Mouse (Mus musculus) forebrain, embryonic 13.5 days (tissue): ENCODE measurements at regions not wholly inside any gene's neighbourhood (a gene's known extent, or its start where the extent isn't known, plus 50 kb on each side); places are given as distances from the start of the nearest gene placed in this dataset.
"Not testable (repeated sequence)": the region's sequence is repeated elsewhere in the genome, so short reads cannot be mapped to it uniquely, and the experiment has no call there.

Experiments used
- ATAC-seq: fragments of 200-750 bp; cut with Nextera tagmentation; 2 replicates; pipeline ENCODE4 v1.8.0; 2017
- H3K27ac ChIP-seq: fragments of 300-500 bp; sonication (generic); 2 replicates; pipeline ENCODE4 v1.5.1; 2015; ENCODE audit warnings: inconsistent platforms, mild to moderate bottlenecking, moderate library complexity
- H3K27me3 ChIP-seq: fragments of 300-500 bp; sonication (generic); 2 replicates; pipeline ENCODE4 v1.6.1; 2015; ENCODE audit warnings: mild to moderate bottlenecking, inconsistent platforms
- H3K36me3 ChIP-seq: fragments of 300-500 bp; sonication (generic); 2 replicates; pipeline ENCODE4 v1.6.1; 2015; ENCODE audit warnings: mild to moderate bottlenecking, inconsistent platforms; ENCODE audit not compliant: poor library complexity, severe bottlenecking
- H3K4me1 ChIP-seq: fragments of 300-500 bp; sonication (generic); 2 replicates; pipeline ENCODE4 v1.6.1; 2015; ENCODE audit warnings: inconsistent platforms
- H3K4me2 ChIP-seq: fragments of 300-500 bp; sonication (generic); 2 replicates; pipeline ENCODE4 v1.6.1; 2015; ENCODE audit warnings: inconsistent platforms, mild to moderate bottlenecking, moderate library complexity
- H3K4me3 ChIP-seq: fragments of 300-500 bp; sonication (generic); 2 replicates; pipeline ENCODE4 v1.5.1; 2015; ENCODE audit warnings: mild to moderate bottlenecking, inconsistent platforms
- H3K9ac ChIP-seq: fragments of 300-500 bp; sonication (generic); 2 replicates; pipeline ENCODE4 v1.6.1; 2015; ENCODE audit warnings: mild to moderate bottlenecking, inconsistent platforms
- H3K9me3 ChIP-seq: fragments of 300-500 bp; sonication (generic); replicated peaks from 2 replicates; pipeline ENCODE4 v1.6.1; 2016; ENCODE audit warnings: inconsistent platforms
- whole genome bisulfite sequencing: fragments of 180-500 bp; shearing (Covaris S2); methylation state at CpG from one replicate; pipeline ENCODE4 v1.1.7; 2015; 5-methylcytosine and 5-hydroxymethylcytosine counted together

- H3K9ac ChIP-seq, H3K27me3 ChIP-seq, H3K4me1 ChIP-seq, H3K36me3 ChIP-seq, H3K4me3 ChIP-seq, H3K4me2 ChIP-seq, ATAC-seq, H3K27ac ChIP-seq: not testable (repeated sequence)
- peaks cover 23% of the 10 kb centered on the region for H3K9me3 ChIP-seq
- 74% methylated on average over 4 of the region's 4 CpGs for WGBS
These were observed 188.2 kb upstream of the Asap2 start for GRCm38 (mm10) chr12:20802027-20802426.

DNA sequence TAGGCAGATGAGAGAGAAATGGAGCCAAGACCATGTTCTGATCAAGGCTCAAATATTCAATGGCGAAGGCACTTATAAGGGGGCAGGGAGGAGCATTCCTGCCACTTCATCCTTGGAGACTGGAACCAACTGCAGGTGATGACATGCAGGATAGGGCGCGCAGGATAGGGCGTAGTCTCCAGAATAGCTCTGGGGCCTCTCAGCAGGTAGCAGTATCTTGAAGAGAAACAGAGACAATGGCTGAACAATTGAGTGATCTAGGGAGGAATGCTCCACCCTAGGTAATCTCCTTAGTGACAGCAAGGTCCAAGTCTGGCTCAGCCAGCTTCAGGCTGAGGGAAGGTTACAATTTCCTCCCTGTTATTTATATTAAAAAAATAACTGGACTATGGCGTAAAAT is 184.8 kb upstream of the Asap2 start:
- ATAC-seq, H3K9ac ChIP-seq, H3K36me3 ChIP-seq, H3K4me1 ChIP-seq, H3K4me2 ChIP-seq, H3K27me3 ChIP-seq, H3K27ac ChIP-seq, H3K4me3 ChIP-seq: not testable (repeated sequence)
- 87% methylated on average over 5 of the region's 5 CpGs for whole genome bisulfite sequencing
- peaks cover 29% of the 10 kb centered on the region for H3K9me3 ChIP-seq

GRCm38 (mm10) chr12:20806681-20807080 is 183.6 kb upstream of the Asap2 start:
- H3K4me1 ChIP-seq = no peaks in the 10 kb centered on the region
- no peak overlapping the region for H3K27ac ChIP-seq
- H3K27me3 ChIP-seq = no peaks in the 10 kb centered on the region
- 98% methylated on average over 2 of the region's 2 CpGs for whole genome bisulfite sequencing
- no peak for ATAC-seq
- H3K9ac ChIP-seq = no peak overlapping the region
- peaks cover 33% of the 10 kb centered on the region for H3K9me3 ChIP-seq
- H3K4me2 ChIP-seq = no peak overlapping the region
- H3K36me3 ChIP-seq = no peaks in the 10 kb centered on the region
- no peak overlapping the region for H3K4me3 ChIP-seq

DNA sequence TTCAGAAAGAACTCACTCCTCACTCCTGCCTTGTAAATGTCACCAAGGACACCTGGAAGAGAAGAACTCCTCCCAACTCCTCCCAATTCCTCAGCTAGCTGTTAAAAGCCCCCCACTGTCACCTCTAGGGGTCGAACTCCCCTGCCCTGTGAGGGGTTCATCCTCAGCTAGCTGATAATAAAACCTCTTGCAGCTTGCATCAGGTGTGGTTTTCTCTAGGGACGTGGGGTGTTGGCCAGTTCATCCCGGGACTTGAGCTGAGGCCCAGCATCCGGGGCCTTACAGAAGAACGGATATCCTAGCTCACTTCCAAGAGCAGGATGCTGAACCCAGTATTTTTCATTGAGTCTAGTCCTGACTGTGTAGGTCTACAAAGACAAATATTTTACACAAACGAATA is 176.4 kb upstream of the Asap2 start:
- H3K4me1 ChIP-seq, H3K27me3 ChIP-seq, H3K4me2 ChIP-seq, H3K9ac ChIP-seq, H3K27ac ChIP-seq, ATAC-seq, H3K36me3 ChIP-seq, H3K4me3 ChIP-seq: not testable (repeated sequence)
- 81% methylated on average over 6 of the region's 6 CpGs for WGBS
- peaks cover 54% of the 10 kb centered on the region for H3K9me3 ChIP-seq

DNA sequence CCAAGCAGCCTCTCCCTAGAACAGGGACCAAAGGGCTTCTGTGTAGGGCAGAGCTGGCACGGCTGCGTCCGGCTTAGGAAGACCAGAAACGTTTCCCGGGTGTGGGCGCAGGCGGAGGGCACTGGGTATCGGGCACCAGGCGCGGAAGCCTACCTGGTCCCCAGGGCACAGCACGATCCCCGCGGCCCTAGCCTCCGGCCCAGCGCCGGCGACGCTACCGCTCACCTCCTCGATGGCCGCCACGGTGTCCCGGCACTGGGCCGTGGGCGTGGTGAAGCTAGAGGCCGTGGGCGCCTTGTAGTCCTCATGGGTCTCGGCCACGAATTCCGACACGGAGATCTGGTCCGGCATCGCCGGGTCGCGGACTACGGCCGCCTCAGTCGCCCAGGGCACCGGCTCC is 175.1 kb upstream of the Asap2 start:
- peaks cover 48% of the 10 kb centered on the region for H3K9me3 ChIP-seq
- peak overlapping the region; percentile 17 for H3K4me3 ChIP-seq
- H3K27me3 ChIP-seq, H3K9ac ChIP-seq, H3K36me3 ChIP-seq, H3K4me1 ChIP-seq, H3K27ac ChIP-seq, ATAC-seq: not testable (repeated sequence)
- H3K4me2 ChIP-seq = peak overlapping the region; percentile 22; the same call in 1 of the 2 replicates
- 31% methylated on average over 40 of the region's 40 CpGs for WGBS

DNA sequence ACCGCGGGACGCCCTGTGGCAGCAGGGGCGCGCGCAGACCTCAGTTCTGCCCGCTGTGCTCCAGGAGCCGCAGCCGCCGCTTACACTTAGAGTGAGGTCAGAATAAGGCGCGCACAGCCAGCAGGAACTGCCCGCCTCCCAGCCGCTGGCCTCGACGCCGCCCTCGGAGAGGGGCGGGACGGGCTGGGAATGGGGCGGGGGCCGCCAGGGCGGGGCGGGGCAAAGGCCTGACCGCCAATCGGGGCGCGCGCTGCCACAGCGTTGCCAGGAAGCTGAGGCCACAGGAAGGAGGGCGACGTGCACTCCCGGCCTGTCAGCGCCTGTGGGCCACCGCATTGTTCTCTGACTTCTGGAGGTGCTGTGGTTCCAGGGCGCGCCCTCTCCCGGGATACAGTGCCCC is 174.7 kb upstream of the Asap2 start:
- no peaks in the 10 kb centered on the region for H3K36me3 ChIP-seq
- H3K27me3 ChIP-seq = no peaks in the 10 kb centered on the region
- H3K9ac ChIP-seq = no peak overlapping the region
- H3K4me2 ChIP-seq = peak overlapping the region; percentile 22
- H3K4me1 ChIP-seq = no peaks in the 10 kb centered on the region
- peak overlapping the region; percentile 17 for H3K4me3 ChIP-seq
- WGBS = 16% methylated on average over 27 of the region's 38 CpGs
- no peak overlapping the region for H3K27ac ChIP-seq
- H3K9me3 ChIP-seq = peaks cover 46% of the 10 kb centered on the region
- no peak for ATAC-seq

DNA sequence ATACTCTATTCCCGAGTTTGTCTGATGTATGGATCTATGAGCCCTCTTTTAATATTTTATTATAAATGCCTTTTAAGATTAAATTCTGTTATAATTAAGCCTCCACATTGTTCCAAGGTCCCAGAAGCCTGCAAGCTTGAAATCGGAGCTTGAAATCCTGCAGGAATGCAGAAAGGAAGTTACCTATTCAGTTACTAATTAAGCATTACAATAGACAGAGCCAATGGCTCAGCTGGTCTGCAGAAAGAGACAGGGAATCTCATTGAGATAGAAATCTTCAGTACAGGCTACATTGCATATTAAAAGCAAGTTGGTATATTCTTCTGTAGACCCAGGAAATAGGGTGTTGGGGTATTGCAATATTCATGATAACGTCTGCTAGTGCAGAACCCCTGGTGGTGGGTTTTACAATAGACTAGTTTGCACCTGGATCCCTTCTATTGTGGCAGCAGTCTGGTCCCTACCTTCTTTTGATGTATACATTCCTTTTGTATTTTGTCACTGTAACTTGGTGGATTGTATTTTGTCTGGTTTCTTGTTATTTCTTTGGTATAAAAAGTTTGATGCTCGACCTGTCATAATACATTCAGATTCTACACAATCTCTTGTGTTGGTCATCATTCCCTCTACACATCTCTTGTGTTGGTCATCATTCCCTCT is 146.5 kb upstream of the Asap2 start:
- peaks cover 41% of the 10 kb centered on the region for H3K9me3 ChIP-seq
- 69% methylated on average over 4 of the region's 4 CpGs for WGBS

GRCm38 (mm10) chr12:20844873-20845272 is 145.4 kb upstream of the Asap2 start:
- Histone ChIP-seq H3K4me2 (peak overlapping the region; percentile 20; the same call in 1 of the 2 replicates), H3K9me3 (peaks cover 42% of the 10 kb centered on the region), H3K4me3 (peak overlapping the region; percentile 9; the same call in 1 of the 2 replicates)
- not testable (repeated sequence) for H3K27ac ChIP-seq, H3K27me3 ChIP-seq, H3K4me1 ChIP-seq, H3K36me3 ChIP-seq, H3K9ac ChIP-seq
- ATAC-seq = 0 out of 2 replicates have a peak, but pooled peaks have one; percentile 57
- 48% methylated on average over 7 of the region's 7 CpGs for WGBS

More for the DNA sequence above, 146.5 kb upstream of the Asap2 start:
- not testable (repeated sequence) for H3K36me3 ChIP-seq, H3K27me3 ChIP-seq, H3K4me3 ChIP-seq, H3K4me2 ChIP-seq, ATAC-seq, H3K27ac ChIP-seq, H3K4me1 ChIP-seq, H3K9ac ChIP-seq

DNA sequence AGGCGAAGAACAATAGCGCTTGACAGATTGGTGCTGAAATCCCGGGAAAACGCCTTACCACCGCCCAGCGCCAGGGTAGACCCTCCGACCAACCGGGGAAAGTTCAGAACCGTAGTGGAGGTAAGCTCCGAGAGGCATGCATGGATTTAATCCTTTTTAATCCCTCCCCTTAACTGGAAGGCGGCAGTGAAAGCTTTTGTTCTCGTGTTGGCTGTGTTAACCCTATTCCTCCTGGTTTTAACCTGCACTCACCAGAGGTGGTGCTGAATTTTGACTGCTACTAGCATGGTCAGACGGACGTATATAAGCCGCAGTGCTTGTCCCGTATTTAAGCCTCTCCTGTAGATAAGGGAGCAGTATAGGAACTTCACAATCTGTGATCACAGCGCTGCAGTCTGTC is 145.0 kb upstream of the Asap2 start:
- no peak for ATAC-seq
- no peaks in the 10 kb centered on the region for H3K36me3 ChIP-seq
- H3K9ac ChIP-seq = no peak overlapping the region
- H3K4me1 ChIP-seq = no peaks in the 10 kb centered on the region
- H3K27me3 ChIP-seq = no peaks in the 10 kb centered on the region
- H3K4me3 ChIP-seq = peak overlapping the region; percentile 9; the same call in 1 of the 2 replicates
- no peak overlapping the region for H3K27ac ChIP-seq
- peaks cover 44% of the 10 kb centered on the region for H3K9me3 ChIP-seq
- peak overlapping the region; percentile 20; the same call in 1 of the 2 replicates for H3K4me2 ChIP-seq
- 50% methylated on average over 17 of the region's 17 CpGs for WGBS

- H3K9ac ChIP-seq, H3K27me3 ChIP-seq, ATAC-seq, H3K4me2 ChIP-seq, H3K27ac ChIP-seq, H3K36me3 ChIP-seq, H3K4me1 ChIP-seq, H3K4me3 ChIP-seq: not testable (repeated sequence)
- 72% methylated on average over 6 of the region's 6 CpGs for WGBS
- peaks cover 72% of the 10 kb centered on the region for H3K9me3 ChIP-seq
These were observed 106.2 kb upstream of the Asap2 start for GRCm38 (mm10) chr12:20884104-20884503.

GRCm38 (mm10) chr12:20920653-20921397 is 69.4 kb upstream of the Asap2 start:
- Histone ChIP-seq H3K4me3 (peak overlapping the region; percentile 80), H3K9me3 (peaks cover 30% of the 10 kb centered on the region), H3K36me3 (peaks cover 24% of the 10 kb centered on the region), H3K27ac (peak overlapping the region; percentile 91), H3K4me2 (peak overlapping the region; percentile 50), H3K9ac (peak overlapping the region; percentile 93)
- peak; percentile 100 for ATAC-seq
- H3K4me1 ChIP-seq, H3K27me3 ChIP-seq: not testable (repeated sequence)
- WGBS = 2% methylated on average over 77 of the region's 87 CpGs

- 14% methylated on average over 12 of the region's 15 CpGs for WGBS
- ATAC-seq = 0 out of 2 replicates have a peak, but pooled peaks have one; percentile 31
- H3K4me1 ChIP-seq, H3K27me3 ChIP-seq, H3K27ac ChIP-seq: not testable (repeated sequence)
- peaks cover 24% of the 10 kb centered on the region for H3K9me3 ChIP-seq
- peaks cover 18% of the 10 kb centered on the region for H3K36me3 ChIP-seq
- peak overlapping the region; percentile 80 for H3K4me3 ChIP-seq
- H3K4me2 ChIP-seq = peak overlapping the region; percentile 50
- peak overlapping the region; percentile 93; the same call in 1 of the 2 replicates for H3K9ac ChIP-seq
These were observed 68.7 kb upstream of the Asap2 start for GRCm38 (mm10) chr12:20921398-20922023.
